Mouse (Mus musculus): ENCODE results near the gene Olfr355. TPM values are rescaled to one million over a fixed set of nuclear protein-coding genes. Genes with fewer than 3 reads are reported as not detected.

Gene Olfr355
- polyA plus RNA-seq (2012; rRNA removed; ENCODE audit: low replicate concordance) = not detected in 2 replicates

GRCm38 (mm10) chr2:36928797-36929196, at the start of gene Olfr355:
Gene Olfr355 (minus strand): TSS chr2:36928897.

GRCm38 (mm10) chr2:36936821-36937220, 8.1 kb upstream of the Olfr355 start, which contains the start of gene Olfr356:
Gene Olfr356 (plus strand): TSS chr2:36937121.

GRCm38 (mm10) chr2:36905380-36905779, 23.3 kb downstream of the Olfr355 start, which contains the start of gene Olfr354:
Gene Olfr354 (plus strand): TSS chr2:36905680.

GRCm38 (mm10) chr2:36892836-36893235, 35.9 kb downstream of the Olfr355 start, which contains the start of gene Olfr353:
Gene Olfr353 (minus strand): TSS chr2:36892936.

Other genes starting within 250 kb of the Olfr355 start
- not detected in 2 replicates for gene Olfr346, start 243.1 kb downstream of the Olfr355 start, polyA plus RNA-seq (2012; rRNA removed; ENCODE audit: low replicate concordance)
- not detected in 2 replicates for gene Olfr347, start 197.0 kb downstream of the Olfr355 start, polyA plus RNA-seq (2012; rRNA removed; ENCODE audit: low replicate concordance)
- gene Olfr348, start 144.6 kb downstream of the Olfr355 start, polyA plus RNA-seq (2012; rRNA removed; ENCODE audit: low replicate concordance) = not detected in 2 replicates
- gene Olfr50, start 138.4 kb downstream of the Olfr355 start, polyA plus RNA-seq (2012; rRNA removed; ENCODE audit: low replicate concordance) = not detected in 2 replicates
- gene Olfr3, start 111.9 kb downstream of the Olfr355 start, polyA plus RNA-seq (2012; rRNA removed; ENCODE audit: low replicate concordance) = not detected in 2 replicates
- gene Olfr350, start 82.6 kb downstream of the Olfr355 start, polyA plus RNA-seq (2012; rRNA removed; ENCODE audit: low replicate concordance) = not detected in 2 replicates
- gene Olfr351, start 66.2 kb downstream of the Olfr355 start, polyA plus RNA-seq (2012; rRNA removed; ENCODE audit: low replicate concordance) = not detected in 2 replicates
- not detected in 2 replicates for gene Olfr352, start 60.4 kb downstream of the Olfr355 start, polyA plus RNA-seq (2012; rRNA removed; ENCODE audit: low replicate concordance)
- not detected in 2 replicates for gene Olfr353, start 36.0 kb downstream of the Olfr355 start, polyA plus RNA-seq (2012; rRNA removed; ENCODE audit: low replicate concordance)
- not detected in 2 replicates for gene Olfr354, start 23.2 kb downstream of the Olfr355 start, polyA plus RNA-seq (2012; rRNA removed; ENCODE audit: low replicate concordance)
- gene Olfr356, start 8.2 kb upstream of the Olfr355 start, polyA plus RNA-seq (2012; rRNA removed; ENCODE audit: low replicate concordance) = not detected in 2 replicates
- gene Olfr357, start 64.9 kb upstream of the Olfr355 start, polyA plus RNA-seq (2012; rRNA removed; ENCODE audit: low replicate concordance) = not detected in 2 replicates
- gene Olfr358, start 80.4 kb upstream of the Olfr355 start, polyA plus RNA-seq (2012; rRNA removed; ENCODE audit: low replicate concordance) = not detected in 2 replicates
- not detected in 2 replicates for gene Olfr360, start 136.8 kb upstream of the Olfr355 start, polyA plus RNA-seq (2012; rRNA removed; ENCODE audit: low replicate concordance)
- gene Olfr361, start 160.4 kb upstream of the Olfr355 start, polyA plus RNA-seq (2012; rRNA removed; ENCODE audit: low replicate concordance) = not detected in 2 replicates
- not detected in 2 replicates for gene Olfr362, start 189.0 kb upstream of the Olfr355 start, polyA plus RNA-seq (2012; rRNA removed; ENCODE audit: low replicate concordance)
- not detected in 2 replicates for gene Olfr364-ps1, start 210.4 kb upstream of the Olfr355 start, polyA plus RNA-seq (2012; rRNA removed; ENCODE audit: low replicate concordance)